Mouse (Mus musculus): Measurements from ENCODE around the gene Tex48.
A peak's percentile ranks its signal among the peaks of the same experiment; 100 is the strongest.

The Tex48 gene

GRCm38 (mm10) chr4:63595259-63595658 lies 27.0 kb downstream of the Tex48 start:
- DNase-seq (ENCODE audit: inconsistent ontology term), result no peak

GRCm38 (mm10) chr4:63594459-63595110 lies 27.6 kb downstream of the Tex48 start:
- no peak for DNase-seq (ENCODE audit: inconsistent ontology term)

GRCm38 (mm10) chr4:63590538-63590937 lies 31.7 kb downstream of the Tex48 start:
- DNase-seq (ENCODE audit: inconsistent ontology term), result no peak

GRCm38 (mm10) chr4:63589987-63590386 lies 32.2 kb downstream of the Tex48 start:
- DNase-seq (ENCODE audit: inconsistent ontology term), result no peak

- no peak for DNase-seq (ENCODE audit: inconsistent ontology term)
Observed at GRCm38 (mm10) chr4:63586240-63586639, 36.0 kb downstream of the Tex48 start.

- no peak for DNase-seq (ENCODE audit: inconsistent ontology term)
Observed at GRCm38 (mm10) chr4:63585216-63585615, 37.0 kb downstream of the Tex48 start.

- no peak for DNase-seq (ENCODE audit: inconsistent ontology term)
Observed at GRCm38 (mm10) chr4:63582580-63582979, 39.6 kb downstream of the Tex48 start.

GRCm38 (mm10) chr4:63580078-63580477 lies 42.1 kb downstream of the Tex48 start:
- DNase-seq (ENCODE audit: inconsistent ontology term), result no peak

GRCm38 (mm10) chr4:63579649-63580048 lies 42.6 kb downstream of the Tex48 start:
- DNase-seq (ENCODE audit: inconsistent ontology term), result no peak

GRCm38 (mm10) chr4:63572621-63573020 lies 49.6 kb downstream of the Tex48 start:
- DNase-seq (ENCODE audit: inconsistent ontology term), result no peak

GRCm38 (mm10) chr4:63570208-63570781 lies 51.9 kb downstream of the Tex48 start:
- DNase-seq (ENCODE audit: inconsistent ontology term), result peak; percentile 25

- no peak for DNase-seq (ENCODE audit: inconsistent ontology term)
Observed at GRCm38 (mm10) chr4:63569322-63569721, 52.9 kb downstream of the Tex48 start.

GRCm38 (mm10) chr4:63567712-63568390 lies 54.4 kb downstream of the Tex48 start:
- no peak for DNase-seq (ENCODE audit: inconsistent ontology term)

GRCm38 (mm10) chr4:63562742-63563141 lies 59.5 kb downstream of the Tex48 start:
- DNase-seq (ENCODE audit: inconsistent ontology term), result no peak

GRCm38 (mm10) chr4:63561861-63562675 lies 60.2 kb downstream of the Tex48 start:
- DNase-seq (ENCODE audit: inconsistent ontology term), result no peak

GRCm38 (mm10) chr4:63560079-63560478 lies 62.1 kb downstream of the Tex48 start:
- DNase-seq (ENCODE audit: inconsistent ontology term), result no peak

- no peak for DNase-seq (ENCODE audit: inconsistent ontology term)
Observed at GRCm38 (mm10) chr4:63559127-63559697, 63.0 kb downstream of the Tex48 start.

GRCm38 (mm10) chr4:63558407-63559081 lies 63.7 kb downstream of the Tex48 start, which contains the start of gene Tmem268:
Tmem268 (plus strand) TSS chr4:63558781.
- DNase-seq (ENCODE audit: inconsistent ontology term), result peak; percentile 81

- DNase-seq (ENCODE audit: inconsistent ontology term), result no peak
Observed at GRCm38 (mm10) chr4:63557124-63558059, 64.8 kb downstream of the Tex48 start.

Data from Muller cell, postnatal 12 days (primary cell).